Mouse (Mus musculus) MEL (cell line): ENCODE data around the gene Abcb1a. TPM values are rescaled to one million over a fixed set of nuclear protein-coding genes. Genes with fewer than 3 reads are reported as not detected.

Experiments used
- DNase-seq: peaks from one replicate; pipeline ENCODE4 v3.0.0; 2011; ENCODE audit warnings: low read depth, low spot score
- H3K27ac ChIP-seq: 2 replicates; pipeline ENCODE4 v1.5.1; 2012; ENCODE audit warnings: low read depth, mild to moderate bottlenecking, control low read depth, low read length, moderate library complexity; ENCODE audit not compliant: control insufficient read depth
- H3K27me3 ChIP-seq, 2 experiments: fragments of 150-350 bp in 1 of 2; sonication (generic) in 1 of 2; 2 replicates each; pipeline ENCODE4 v1.6.1; 2012; ENCODE audit warnings: low read length in 2 of 2, mild to moderate bottlenecking in 2 of 2, improper control_type of control experiment in 1 of 2, moderate library complexity in 1 of 2; ENCODE audit not compliant: insufficient read depth in 2 of 2, control insufficient read depth in 1 of 2
- H3K36me3 ChIP-seq, 2 experiments: 2 replicates each; pipeline ENCODE4 v1.6.1; 2012 to 2014; ENCODE audit warnings: low read length in 2 of 2, improper control_type of control experiment in 1 of 2, inconsistent platforms in 1 of 2, mild to moderate bottlenecking in 1 of 2; ENCODE audit not compliant: insufficient read depth in 2 of 2, control insufficient read depth in 1 of 2
- H3K4me1 ChIP-seq, 2 experiments: fragments of 150-350 bp in 1 of 2; sonication (generic) in 1 of 2; 2 replicates each; pipeline ENCODE4 v1.6.1; 2012; ENCODE audit warnings: low read length in 2 of 2, improper control_type of control experiment in 1 of 2, mild to moderate bottlenecking in 1 of 2; ENCODE audit not compliant: insufficient read depth in 2 of 2, control insufficient read depth in 1 of 2
- H3K4me3 ChIP-seq, 2 experiments: fragments of 150-350 bp in 1 of 2; sonication (generic) in 1 of 2; 2 replicates each; pipeline ENCODE4 v1.5.1; 2012; ENCODE audit warnings: low read depth in 2 of 2, low read length in 2 of 2, mild to moderate bottlenecking in 2 of 2, moderate library complexity in 2 of 2, control low read depth in 1 of 2, improper control_type of control experiment in 1 of 2; ENCODE audit not compliant: control insufficient read depth in 1 of 2, insufficient read depth in 1 of 2
- H3K79me2 ChIP-seq: 2 replicates; pipeline ENCODE4 v1.6.1; 2012; ENCODE audit warnings: mild to moderate bottlenecking, low read length, moderate library complexity; ENCODE audit not compliant: control insufficient read depth, poor library complexity, insufficient read depth
- H3K9ac ChIP-seq: 2 replicates; pipeline ENCODE4 v1.6.1; 2012; ENCODE audit warnings: low read depth, mild to moderate bottlenecking, control low read depth, low read length, moderate library complexity; ENCODE audit not compliant: control insufficient read depth, poor library complexity, severe bottlenecking
- H3K9me3 ChIP-seq: fragments of 150-350 bp; sonication (generic); replicated peaks from 2 replicates; pipeline ENCODE4 v1.6.1; 2012; ENCODE audit warnings: mild to moderate bottlenecking, low read length, improper control_type of control experiment, moderate library complexity; ENCODE audit not compliant: insufficient read depth
- CHD1 ChIP-seq: IDR thresholded peaks from 2 replicates; pipeline ENCODE4 v1.6.1; 2012; ENCODE audit warnings: low read depth, mild to moderate bottlenecking, inconsistent platforms, low read length, improper control_type of control experiment
- CHD2 ChIP-seq: IDR thresholded peaks from 2 replicates; pipeline ENCODE4 v1.6.1; 2011; ENCODE audit warnings: low read length, improper control_type of control experiment
- CTCF ChIP-seq, 3 experiments: IDR thresholded peaks in 2 of 3; conservative IDR thresholded peaks in 1 of 3; 2 replicates each; pipeline ENCODE4 v1.5.1; 2011 to 2012; ENCODE audit warnings: low read length in 3 of 3, low read depth in 2 of 3, mild to moderate bottlenecking in 2 of 3, improper control_type of control experiment in 1 of 3, inconsistent platforms in 1 of 3, mixed read lengths in 1 of 3, moderate library complexity in 1 of 3; ENCODE audit not compliant: control insufficient read depth in 1 of 3, insufficient read depth in 1 of 3, poor library complexity in 1 of 3, severe bottlenecking in 1 of 3
- EP300 ChIP-seq, 2 experiments: IDR thresholded peaks; 2 replicates each; pipeline ENCODE4 v1.6.1; 2011; ENCODE audit warnings: improper control_type of control experiment in 2 of 2, low read length in 2 of 2, low read depth in 1 of 2, mild to moderate bottlenecking in 1 of 2
- ETS1 ChIP-seq: IDR thresholded peaks from 2 replicates; pipeline ENCODE4 v1.6.1; 2012; ENCODE audit warnings: low read depth, mild to moderate bottlenecking, inconsistent platforms, low read length, improper control_type of control experiment, moderate library complexity
- GABPA ChIP-seq: IDR thresholded peaks from 2 replicates; pipeline ENCODE4 v1.6.1; 2012; ENCODE audit warnings: low read depth, mild to moderate bottlenecking, inconsistent platforms, low read length, improper control_type of control experiment, moderate library complexity
- GATA1 ChIP-seq: IDR thresholded peaks from 2 replicates; pipeline ENCODE4 v1.6.1; 2011; ENCODE audit warnings: low read depth, low read length, improper control_type of control experiment
- HCFC1 ChIP-seq: IDR thresholded peaks from 2 replicates; pipeline ENCODE4 v1.6.1; 2012; ENCODE audit warnings: low read depth, mild to moderate bottlenecking, inconsistent platforms, low read length, improper control_type of control experiment, moderate library complexity
- MAFK ChIP-seq: IDR thresholded peaks from 2 replicates; pipeline ENCODE4 v1.6.1; 2011; ENCODE audit warnings: low read depth, mild to moderate bottlenecking, low read length, improper control_type of control experiment, borderline replicate concordance
- MAZ ChIP-seq: IDR thresholded peaks from 2 replicates; pipeline ENCODE4 v1.6.1; 2012; ENCODE audit warnings: low read depth, mild to moderate bottlenecking, inconsistent platforms, low read length, improper control_type of control experiment
- MXI1 ChIP-seq: IDR thresholded peaks from 2 replicates; pipeline ENCODE4 v1.6.1; 2011; ENCODE audit warnings: mild to moderate bottlenecking, low read depth, low read length, improper control_type of control experiment
- MYC ChIP-seq: IDR thresholded peaks from 2 replicates; pipeline ENCODE4 v1.6.1; 2011; ENCODE audit warnings: low read depth, mild to moderate bottlenecking, low read length, improper control_type of control experiment, moderate library complexity
- NELFE ChIP-seq: IDR thresholded peaks from 2 replicates; pipeline ENCODE4 v1.6.1; 2011; ENCODE audit warnings: low read depth, low read length, improper control_type of control experiment
- NRF1 ChIP-seq: IDR thresholded peaks from 2 replicates; pipeline ENCODE4 v1.6.1; 2014; ENCODE audit warnings: low read depth, mild to moderate bottlenecking, inconsistent platforms, low read length, improper control_type of control experiment, moderate library complexity; ENCODE audit not compliant: poor library complexity, insufficient read depth, severe bottlenecking
- POLR2A ChIP-seq, 2 experiments: IDR thresholded peaks; 2 replicates each; pipeline ENCODE4 v1.6.1; 2011 to 2012; ENCODE audit warnings: low read length in 2 of 2, mild to moderate bottlenecking in 2 of 2, control low read depth in 1 of 2, improper control_type of control experiment in 1 of 2, low read depth in 1 of 2, moderate library complexity in 1 of 2; ENCODE audit not compliant: control insufficient read depth in 1 of 2, insufficient read depth in 1 of 2, poor library complexity in 1 of 2
- POLR2AphosphoS2 ChIP-seq: IDR thresholded peaks from 2 replicates; pipeline ENCODE4 v1.6.1; 2011; ENCODE audit warnings: low read length, improper control_type of control experiment
- RCOR1 ChIP-seq: IDR thresholded peaks from 2 replicates; pipeline ENCODE4 v1.6.1; 2012; ENCODE audit warnings: low read depth, mild to moderate bottlenecking, inconsistent platforms, low read length, improper control_type of control experiment
- SMC3 ChIP-seq: IDR thresholded peaks from 2 replicates; pipeline ENCODE4 v1.6.1; 2011; ENCODE audit warnings: low read depth, low read length, improper control_type of control experiment
- TBP ChIP-seq: IDR thresholded peaks from 2 replicates; pipeline ENCODE4 v1.8.0; 2011; ENCODE audit warnings: low read depth, low read length, improper control_type of control experiment
- TCF12 ChIP-seq: IDR thresholded peaks from 2 replicates; pipeline ENCODE4 v1.6.1; 2014; ENCODE audit warnings: low read depth, mild to moderate bottlenecking, inconsistent platforms, low read length, improper control_type of control experiment, moderate library complexity
- USF2 ChIP-seq, 2 experiments: IDR thresholded peaks; 2 replicates each; pipeline ENCODE4 v1.6.1; 2011 to 2012; ENCODE audit warnings: improper control_type of control experiment in 2 of 2, low read length in 2 of 2, borderline replicate concordance in 1 of 2, inconsistent platforms in 1 of 2, low read depth in 1 of 2, mild to moderate bottlenecking in 1 of 2; ENCODE audit not compliant: insufficient read depth in 1 of 2
- ZKSCAN1 ChIP-seq: IDR thresholded peaks from 2 replicates; pipeline ENCODE4 v1.6.1; 2012; ENCODE audit warnings: low read depth, mild to moderate bottlenecking, inconsistent platforms, low read length, improper control_type of control experiment, moderate library complexity
- polyA plus RNA-seq, 2 experiments: library from polyadenylated mRNA; stranded (reverse) in 1 of 2; unstranded in 1 of 2; fragments of >175 nt in 1 of 2; fragments of >200 nt in 1 of 2; gene quantifications; 2 replicates each; pipeline versions ENCODE4 v1.2.1 to v1.2.4; 2012; ENCODE audit warnings: low replicate concordance in 2 of 2, low read depth in 1 of 2; ENCODE audit not compliant: insufficient read length in 2 of 2, insufficient read depth in 1 of 2, missing spikeins in 1 of 2
- total RNA-seq: library from RNA; depleted of rRNA; stranded (reverse); fragments of 300-350 nt; gene quantifications from 2 replicates; pipeline ENCODE4 v1.2.3, GENCODE M21; 2012; rRNA removed

Gene Abcb1a
- total RNA-seq, result not detected in 2 replicates
- not detected for polyA plus RNA-seq

DNA sequence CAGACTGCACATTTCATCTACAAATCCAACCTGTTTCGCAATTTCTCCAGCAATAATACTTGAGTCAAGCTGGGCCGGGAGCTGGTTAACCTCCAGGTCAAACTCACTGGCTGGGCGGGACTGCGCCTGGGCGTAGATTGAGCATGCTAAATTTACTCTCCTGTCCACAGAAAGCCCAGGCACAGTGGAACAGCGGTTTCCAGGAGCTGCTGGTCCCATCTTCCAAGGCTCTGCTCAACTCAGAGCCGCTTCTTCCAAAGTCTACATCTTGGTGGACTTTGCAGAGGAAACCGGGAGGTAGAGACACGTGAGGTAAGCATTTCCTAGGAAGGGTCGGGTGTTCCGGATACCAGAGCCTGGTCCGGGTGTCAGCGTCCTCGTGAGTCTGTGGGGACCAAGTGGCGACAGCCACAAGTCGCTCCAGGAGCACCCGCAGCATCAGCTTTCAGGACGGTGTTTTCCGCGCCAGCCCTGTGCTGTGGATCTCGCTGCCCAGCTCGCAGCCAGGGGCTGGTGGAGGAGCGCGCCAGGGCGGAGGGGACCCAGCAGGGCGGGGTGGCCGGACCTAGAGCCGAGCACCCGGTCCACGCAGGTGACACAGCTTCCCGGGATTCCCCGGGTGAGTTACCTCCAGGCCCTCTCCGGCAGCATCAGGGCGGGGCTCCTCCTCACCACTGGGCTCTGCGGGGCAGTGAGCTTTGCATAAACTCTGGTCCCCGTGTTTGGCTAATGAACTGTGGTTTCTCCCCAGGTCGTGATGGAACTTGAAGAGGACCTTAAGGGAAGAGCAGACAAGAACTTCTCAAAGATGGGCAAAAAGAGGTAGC lies at the start of gene Abcb1a:
Abcb1a (plus strand) TSS at position 167 of the 827 bp plus-strand sequence.
- Histone ChIP-seq H3K79me2 (no peaks in the 10 kb centered on the region), H3K9me3 (no peaks in the 10 kb centered on the region), H3K27ac (no peak within 1 kb of the TSS), H3K9ac (no peak within 1 kb of the TSS), H3K4me3 (no peak within 1 kb of the TSS), H3K4me1 (no peaks in the 10 kb centered on the region), H3K27me3 (no peaks in the 10 kb centered on the region), H3K36me3 (no peaks in the 10 kb centered on the region)
- TF ChIP-seq HCFC1 (no peak), GABPA (no peak), POLR2AphosphoS2 (no peak), MYC (no peak), RCOR1 (no peak), MAZ (no peak), TCF12 (no peak), SMC3 (no peak), TBP (no peak), USF2 (IDR thresholded peaks at IDR 0.05; ENCODE audit: borderline replicate concordance in 1 of 2, insufficient read depth in 1 of 2, low read depth in 1 of 2, low read length in 2 of 2) (no peak), CTCF (IDR thresholded peaks at IDR 0.05 in 2 of 3, conservative IDR thresholded peaks at IDR 0.05 in 1 of 3; ENCODE audit: control insufficient read depth in 1 of 3, insufficient read depth in 1 of 3, low read depth in 2 of 3, low read length in 3 of 3, poor library complexity in 1 of 3, severe bottlenecking in 1 of 3) (no peak), ETS1 (no peak), MXI1 (no peak), GATA1 (no peak), CHD1 (no peak), ZKSCAN1 (no peak), NELFE (no peak), MAFK (no peak)
- DNase-seq, result no peak

DNA sequence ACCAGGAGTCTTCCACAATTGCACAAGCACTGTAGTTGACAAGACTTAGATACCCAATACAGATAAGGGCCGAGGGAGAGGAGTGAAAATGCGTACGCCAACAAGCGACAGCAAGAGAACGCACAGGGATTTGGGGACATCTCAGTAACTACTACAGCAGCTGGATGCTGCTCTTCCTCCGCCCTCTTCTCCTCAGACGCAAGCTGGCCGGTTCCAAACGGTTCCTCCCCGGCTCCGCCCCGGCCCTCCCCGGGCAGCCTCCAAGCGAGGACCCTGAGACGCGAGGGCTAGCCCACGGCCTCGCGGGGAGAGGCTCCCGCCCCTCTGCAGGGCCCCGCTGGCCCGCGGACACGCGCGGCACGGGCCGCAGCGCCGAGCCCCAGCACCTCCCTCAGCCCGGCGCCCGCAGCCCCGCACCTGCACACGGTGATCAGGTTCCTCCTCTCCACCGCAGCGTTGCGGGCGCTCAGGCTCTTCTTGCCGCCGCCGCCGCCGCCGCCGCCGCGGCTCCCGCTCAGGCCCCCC lies 37.7 kb upstream of the Abcb1a start:
- no peaks in the 10 kb centered on the region for H3K36me3 ChIP-seq
- H3K9me3 ChIP-seq, result no peaks in the 10 kb centered on the region
- no peak for TF ChIP-seq CHD1
- no peak for TF ChIP-seq POLR2A (IDR thresholded peaks at IDR 0.05; ENCODE audit: control insufficient read depth in 1 of 2, insufficient read depth in 1 of 2, low read depth in 1 of 2, low read length in 2 of 2, poor library complexity in 1 of 2)
- TF ChIP-seq MYC, result no peak
- TF ChIP-seq EP300 (IDR thresholded peaks at IDR 0.05; ENCODE audit: low read depth in 1 of 2, low read length in 2 of 2), result no peak
- TF ChIP-seq NRF1, result no peak
- TF ChIP-seq USF2 (IDR thresholded peaks at IDR 0.05; ENCODE audit: borderline replicate concordance in 1 of 2, insufficient read depth in 1 of 2, low read depth in 1 of 2, low read length in 2 of 2), result no peak
- no peak for TF ChIP-seq CHD2
- no peak for TF ChIP-seq GATA1
- no peak for TF ChIP-seq MAZ
- 0 out of 4 replicates have a peak, but pooled peaks cover 0 to 2% of the 10 kb centered on the region in 2 experiments for H3K27me3 ChIP-seq
- no peaks in the 10 kb centered on the region for H3K4me1 ChIP-seq
- no peak overlapping the region for H3K27ac ChIP-seq
- DNase-seq, result no peak
- no peak overlapping the region for H3K9ac ChIP-seq
- no peaks in the 10 kb centered on the region for H3K79me2 ChIP-seq
- no peak overlapping the region for H3K4me3 ChIP-seq
